Mouse (Mus musculus) embryonic fibroblast, embryonic 13.5 days (primary cell): ENCODE results near the gene Cfap46.

ENCODE experiments used
- CTCF ChIP-seq: IDR thresholded peaks from 2 replicates; pipeline ENCODE4 v1.5.1; 2011; ENCODE audit warnings: mild to moderate bottlenecking, control low read depth, low read length, moderate library complexity, borderline replicate concordance; ENCODE audit not compliant: insufficient read depth
- POLR2A ChIP-seq: IDR thresholded peaks from 2 replicates; pipeline ENCODE4 v1.6.1; 2011; ENCODE audit warnings: low read depth, mild to moderate bottlenecking, control low read depth, low read length, moderate library complexity

DNA sequence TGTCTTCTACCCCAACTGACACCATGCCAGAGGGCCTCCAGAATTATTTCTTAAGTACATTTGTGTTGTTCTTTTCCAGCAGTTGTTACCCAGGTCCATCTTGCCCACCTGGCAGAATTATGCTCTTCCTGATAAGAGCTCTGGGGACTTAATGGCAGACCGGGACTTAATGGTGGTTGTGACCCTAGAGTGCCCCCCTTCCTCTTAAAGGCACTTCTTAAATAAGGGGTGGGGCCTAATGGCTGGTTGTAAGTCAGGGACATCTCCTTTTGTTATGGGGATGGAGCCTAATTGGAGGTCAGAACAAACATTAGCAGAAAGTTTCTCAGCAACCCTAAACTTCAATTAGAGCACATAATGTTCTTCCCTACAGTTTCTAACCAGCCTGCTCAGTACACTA, 42.0 kb upstream of the Cfap46 start:
- TF ChIP-seq POLR2A (no peak), CTCF (no peak)
